Mouse (Mus musculus) C2C12 (cell line): ENCODE measurements around the gene Vegfd.

ENCODE experiments used
- CEBPB ChIP-seq: IDR thresholded peaks from one replicate; pipeline ENCODE4 v1.6.1; 2011; ENCODE audit warnings: low read depth, mild to moderate bottlenecking, control low read depth, moderate library complexity
- CTCF ChIP-seq: IDR thresholded peaks from one replicate; pipeline ENCODE4 v1.5.1; 2011; ENCODE audit not compliant: control insufficient read depth, insufficient read depth, insufficient read length
- FOSL1 ChIP-seq: IDR thresholded peaks from one replicate; pipeline ENCODE4 v1.8.0; 2011; ENCODE audit warnings: mild to moderate bottlenecking, low read length; ENCODE audit not compliant: poor library complexity, insufficient read depth, severe bottlenecking
- MAX ChIP-seq: IDR thresholded peaks from one replicate; pipeline ENCODE4 v1.6.1; 2011; ENCODE audit warnings: mild to moderate bottlenecking, control low read depth
- MYOG ChIP-seq: IDR thresholded peaks from one replicate; pipeline ENCODE4 v1.6.1; 2011; ENCODE audit not compliant: control insufficient read depth, insufficient read length; ENCODE audit errors: extremely low read depth
- USF1 ChIP-seq: IDR thresholded peaks from one replicate; pipeline ENCODE4 v1.6.1; 2011; ENCODE audit warnings: low read depth, mild to moderate bottlenecking, control low read depth, moderate library complexity

DNA sequence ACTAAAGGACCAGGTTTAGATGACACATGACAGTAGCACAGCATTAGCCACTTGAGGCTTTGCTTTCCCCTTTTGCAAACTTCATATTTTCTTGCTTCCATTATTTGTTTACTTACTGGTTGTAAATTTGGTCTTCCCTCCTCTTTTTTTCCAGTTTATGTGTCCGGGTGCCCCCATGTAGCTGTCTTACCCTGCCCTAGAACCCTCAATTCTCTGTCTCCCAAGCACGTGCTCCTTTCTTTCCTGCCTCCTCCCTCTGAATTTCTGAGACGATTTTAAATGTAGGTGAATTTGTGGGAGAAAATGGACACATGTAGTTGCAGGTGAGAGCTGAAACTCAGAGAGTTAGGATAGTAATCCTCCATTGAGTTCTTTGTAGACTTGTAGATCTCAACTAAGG, 47.3 kb downstream of the Vegfd start:
- TF ChIP-seq CTCF (no peak), USF1 (no peak), MAX (no peak), CEBPB (no peak), FOSL1 (no peak), MYOG (no peak)
